Mouse (Mus musculus): ENCODE data around the gene Cdk14. TPM values are rescaled to one million over a fixed set of nuclear protein-coding genes. Genes with fewer than 3 reads are reported as not detected.
A peak's percentile ranks its signal among the peaks of the same experiment; 100 is the strongest.

Gene Cdk14
- polyA plus RNA-seq, 1 experiment from 2014 or later: 43.8 TPM

- no peaks in the 10 kb centered on the region for H3K9me3 ChIP-seq (replicated peaks)
- H3K27me3 ChIP-seq: no peaks in the 10 kb centered on the region
- H3K9ac ChIP-seq: peak overlapping the region; percentile 89
- peak overlapping the region; percentile 70 for H3K4me2 ChIP-seq (replicated peaks)
- H3K4me3 ChIP-seq: peak overlapping the region; percentile 76
- peak overlapping the region; percentile 95 for H3K27ac ChIP-seq
- peaks cover 30% of the 10 kb centered on the region for H3K4me1 ChIP-seq
- WGBS: under 1% methylated on average over 96 of the region's 128 CpGs
- ATAC-seq (ENCODE audit: low FRiP score): peak; percentile 96
- H3K36me3 ChIP-seq: no peaks in the 10 kb centered on the region
Measured at GRCm38 (mm10) chr5:5379870-5380730, 40.0 kb downstream of the Cdk14 start.

- peaks cover 30% of the 10 kb centered on the region for H3K4me1 ChIP-seq
- peak overlapping the region; percentile 89 for H3K9ac ChIP-seq
- no peaks in the 10 kb centered on the region for H3K9me3 ChIP-seq (replicated peaks)
- WGBS: under 1% methylated on average over 14 of the region's 14 CpGs
- H3K36me3 ChIP-seq: no peaks in the 10 kb centered on the region
- peak overlapping the region; percentile 76 for H3K4me3 ChIP-seq
- no peak for ATAC-seq (ENCODE audit: low FRiP score)
- H3K27me3 ChIP-seq: no peaks in the 10 kb centered on the region
- peak overlapping the region; percentile 95 for H3K27ac ChIP-seq
- H3K4me2 ChIP-seq (replicated peaks): peak overlapping the region; percentile 70
Measured at GRCm38 (mm10) chr5:5379501-5379869, 40.6 kb downstream of the Cdk14 start.

DNA sequence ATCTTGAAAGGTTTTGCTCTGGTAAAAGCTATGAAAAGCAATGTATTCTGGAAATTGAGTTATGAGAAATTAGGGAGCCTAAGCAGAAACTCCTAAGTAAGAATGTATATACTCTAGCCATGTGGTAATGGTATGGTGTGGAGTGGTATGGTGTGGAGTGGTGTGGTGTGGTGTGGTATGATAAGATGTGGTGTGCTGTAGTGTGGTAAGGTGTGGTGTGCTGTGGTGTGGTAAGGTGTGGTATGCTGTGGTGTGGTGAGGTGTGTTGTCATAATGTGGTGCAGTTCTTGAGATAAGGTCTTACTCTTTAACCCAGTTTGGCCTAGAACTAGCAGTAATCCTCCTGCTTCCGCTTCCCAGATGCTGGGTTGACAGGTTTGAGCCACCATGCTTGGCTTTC is 45.7 kb downstream of the Cdk14 start:
- Histone ChIP-seq H3K4me2 (replicated peaks) (no peak overlapping the region), H3K27me3 (no peaks in the 10 kb centered on the region), H3K27ac (no peak overlapping the region), H3K4me3 (no peak overlapping the region), H3K9me3 (replicated peaks) (no peaks in the 10 kb centered on the region), H3K4me1 (peaks cover 37% of the 10 kb centered on the region), H3K36me3 (no peaks in the 10 kb centered on the region), H3K9ac (no peak overlapping the region)
- ATAC-seq (ENCODE audit: low FRiP score): no peak
- WGBS: 100% methylated on average over 1 of the region's 1 CpGs

DNA sequence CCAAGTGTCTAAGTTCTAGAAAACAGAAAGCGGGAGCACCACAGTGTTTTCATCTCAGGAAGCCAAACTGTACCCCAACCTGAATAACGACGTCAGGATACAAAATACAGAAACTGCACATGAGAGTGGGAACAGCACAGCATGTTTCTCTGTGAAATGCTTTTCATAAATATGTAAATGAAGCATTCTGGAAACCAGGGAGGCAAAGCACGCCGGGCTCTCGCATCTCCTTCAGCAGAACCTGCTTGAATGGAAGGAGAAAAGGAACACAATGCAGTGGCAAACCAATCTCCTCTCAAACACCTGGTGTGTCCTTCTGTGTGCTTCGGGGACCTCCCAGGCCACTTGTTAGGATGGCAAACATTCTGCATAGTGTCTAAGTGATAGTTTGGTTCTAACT is 46.6 kb downstream of the Cdk14 start:
- peak overlapping the region; percentile 17; the same call in 1 of the 2 replicates for H3K27ac ChIP-seq
- no peak for ATAC-seq (ENCODE audit: low FRiP score)
- no peak overlapping the region for H3K9ac ChIP-seq
- no peaks in the 10 kb centered on the region for H3K27me3 ChIP-seq
- no peaks in the 10 kb centered on the region for H3K9me3 ChIP-seq (replicated peaks)
- no peak overlapping the region for H3K4me2 ChIP-seq (replicated peaks)
- H3K4me3 ChIP-seq: no peak overlapping the region
- H3K36me3 ChIP-seq: no peaks in the 10 kb centered on the region
- 43% methylated on average over 7 of the region's 7 CpGs for WGBS
- peaks cover 30% of the 10 kb centered on the region for H3K4me1 ChIP-seq

DNA sequence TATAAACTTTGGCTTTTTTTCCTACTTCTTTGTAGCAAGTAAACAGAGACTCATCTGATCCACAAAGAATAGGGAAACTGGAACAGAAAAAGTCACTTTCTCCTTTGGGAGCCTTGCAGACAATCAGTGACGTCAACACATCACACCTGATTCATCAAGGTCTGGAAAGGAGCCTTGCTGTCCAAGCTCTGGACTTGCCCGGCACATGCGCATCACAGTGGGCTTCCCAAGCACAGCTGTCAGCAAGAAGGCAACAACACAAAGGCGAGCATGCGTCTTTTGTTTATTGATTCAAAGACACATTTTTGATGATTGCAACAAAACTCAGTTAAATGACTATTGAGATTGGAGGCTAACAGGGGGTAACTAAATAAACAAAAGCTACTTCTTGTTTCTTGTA is 47.2 kb downstream of the Cdk14 start:
- Histone ChIP-seq H3K4me3 (no peak overlapping the region), H3K27ac (0 out of 2 replicates have a peak overlapping the region, but pooled peaks have one; percentile 17), H3K9ac (no peak overlapping the region)

DNA sequence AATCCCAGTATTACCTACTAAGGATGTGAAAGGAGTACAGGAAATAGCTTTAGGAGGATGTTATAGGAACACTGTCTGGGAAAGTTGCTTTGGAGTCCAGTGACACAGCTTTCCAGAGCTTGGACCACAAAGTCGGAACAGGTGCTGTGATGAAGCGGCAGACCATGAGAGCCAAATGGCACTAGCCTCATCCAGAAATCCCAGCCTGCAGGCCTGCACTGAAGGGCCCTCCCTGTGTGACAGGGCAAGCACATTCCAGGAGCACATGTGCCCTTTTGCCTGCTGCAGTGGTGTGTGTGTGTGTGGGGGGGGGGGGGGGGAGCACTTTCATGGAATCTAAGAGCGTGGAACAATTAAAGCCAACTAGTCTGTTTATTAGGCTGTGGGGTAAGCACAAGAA is 47.8 kb downstream of the Cdk14 start:
- 70% methylated on average over 3 of the region's 3 CpGs for WGBS
- Histone ChIP-seq H3K9ac (no peak overlapping the region), H3K9me3 (replicated peaks) (no peaks in the 10 kb centered on the region), H3K4me2 (replicated peaks) (no peak overlapping the region), H3K4me1 (peaks cover 22% of the 10 kb centered on the region), H3K27me3 (no peaks in the 10 kb centered on the region), H3K4me3 (no peak overlapping the region), H3K36me3 (no peaks in the 10 kb centered on the region), H3K27ac (no peak overlapping the region)
- ATAC-seq (ENCODE audit: low FRiP score): 0 out of 2 replicates have a peak, but pooled peaks have one; percentile 38

More for the DNA sequence above, 47.2 kb downstream of the Cdk14 start:
- H3K27me3 ChIP-seq: no peaks in the 10 kb centered on the region
- no peak overlapping the region for H3K4me2 ChIP-seq (replicated peaks)
- no peaks in the 10 kb centered on the region for H3K36me3 ChIP-seq
- WGBS: 35% methylated on average over 5 of the region's 5 CpGs
- peaks cover 25% of the 10 kb centered on the region for H3K4me1 ChIP-seq
- peak; percentile 54; the same call in 1 of the 2 replicates for ATAC-seq (ENCODE audit: low FRiP score)
- no peaks in the 10 kb centered on the region for H3K9me3 ChIP-seq (replicated peaks)

GRCm38 (mm10) chr5:5370322-5371082 is 49.6 kb downstream of the Cdk14 start:
- H3K4me1 ChIP-seq: peaks cover 15% of the 10 kb centered on the region
- WGBS: 88% methylated on average over 4 of the region's 4 CpGs

GRCm38 (mm10) chr5:5368389-5369164 is 51.5 kb downstream of the Cdk14 start:
- WGBS: 83% methylated on average over 14 of the region's 14 CpGs
- peaks cover 13% of the 10 kb centered on the region for H3K4me1 ChIP-seq
- ATAC-seq (ENCODE audit: low FRiP score): no peak
- H3K36me3 ChIP-seq: peaks cover 8% of the 10 kb centered on the region; the same call in 1 of the 2 replicates
- no peak overlapping the region for H3K27ac ChIP-seq
- no peaks in the 10 kb centered on the region for H3K9me3 ChIP-seq (replicated peaks)
- H3K27me3 ChIP-seq: no peaks in the 10 kb centered on the region
- no peak overlapping the region for H3K4me2 ChIP-seq (replicated peaks)
- no peak overlapping the region for H3K9ac ChIP-seq
- no peak overlapping the region for H3K4me3 ChIP-seq

More at GRCm38 (mm10) chr5:5370322-5371082, 49.6 kb downstream of the Cdk14 start:
- Histone ChIP-seq H3K9me3 (replicated peaks) (no peaks in the 10 kb centered on the region), H3K9ac (no peak overlapping the region), H3K27ac (no peak overlapping the region), H3K4me3 (no peak overlapping the region), H3K4me2 (replicated peaks) (no peak overlapping the region), H3K36me3 (peaks cover 3% of the 10 kb centered on the region; the same call in 1 of the 2 replicates), H3K27me3 (no peaks in the 10 kb centered on the region)
- ATAC-seq (ENCODE audit: low FRiP score): no peak

DNA sequence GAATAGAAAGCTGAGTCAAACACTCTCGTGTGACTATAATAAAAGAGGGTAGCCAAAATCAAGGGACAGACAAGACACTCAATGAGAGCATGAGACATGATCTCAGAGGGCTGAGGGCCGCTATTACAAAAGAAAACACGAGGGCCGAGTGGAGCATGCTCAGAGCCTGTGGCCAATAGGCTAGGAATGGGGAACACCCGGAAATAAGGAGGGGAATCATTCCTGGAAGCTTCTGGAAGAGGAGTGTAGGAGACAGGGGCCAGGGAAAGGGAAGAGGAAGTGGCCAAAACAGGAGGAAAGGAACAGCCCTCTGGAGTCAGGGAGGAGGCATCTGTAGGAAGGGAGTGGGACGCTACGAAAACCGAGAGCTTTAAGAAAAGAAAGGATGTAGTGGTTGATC is 52.6 kb downstream of the Cdk14 start:
- Histone ChIP-seq H3K4me3 (no peak overlapping the region), H3K9me3 (replicated peaks) (no peaks in the 10 kb centered on the region), H3K4me1 (peaks cover 5% of the 10 kb centered on the region), H3K27me3 (no peaks in the 10 kb centered on the region), H3K27ac (no peak overlapping the region), H3K9ac (no peak overlapping the region), H3K36me3 (peaks cover 8% of the 10 kb centered on the region; the same call in 1 of the 2 replicates), H3K4me2 (replicated peaks) (no peak overlapping the region)
- ATAC-seq (ENCODE audit: low FRiP score): no peak
- 90% methylated on average over 8 of the region's 8 CpGs for WGBS

GRCm38 (mm10) chr5:5365285-5366076 is 54.6 kb downstream of the Cdk14 start:
- H3K9ac ChIP-seq: no peak overlapping the region
- H3K4me2 ChIP-seq (replicated peaks): no peak overlapping the region
- ATAC-seq (ENCODE audit: low FRiP score): no peak
- no peaks in the 10 kb centered on the region for H3K27me3 ChIP-seq
- WGBS: 84% methylated on average over 14 of the region's 14 CpGs
- 0 out of 2 replicates have a peak, but pooled peaks cover 3% of the 10 kb centered on the region for H3K9me3 ChIP-seq (replicated peaks)
- H3K4me1 ChIP-seq: no peaks in the 10 kb centered on the region
- H3K4me3 ChIP-seq: no peak overlapping the region
- H3K36me3 ChIP-seq: peaks cover 8% of the 10 kb centered on the region; the same call in 1 of the 2 replicates
- H3K27ac ChIP-seq: no peak overlapping the region

DNA sequence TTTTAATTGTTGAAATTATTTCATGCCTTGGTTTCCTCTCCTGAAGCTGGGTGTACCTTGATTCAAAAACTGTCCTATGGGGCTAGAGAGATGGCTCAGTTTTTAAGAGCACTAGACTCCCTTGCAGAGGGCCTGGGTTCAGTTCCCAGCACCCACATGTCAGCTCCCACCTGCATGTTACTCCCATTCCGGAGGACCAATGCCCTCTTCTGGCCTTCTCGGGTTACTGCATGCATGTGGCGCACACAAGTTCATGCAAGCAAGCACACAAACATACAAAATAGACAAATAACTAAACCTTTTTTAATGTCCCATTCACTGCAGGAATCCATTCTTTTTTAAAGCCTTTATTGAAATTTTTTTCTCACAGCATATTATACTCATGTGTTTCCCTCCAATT is 58.4 kb downstream of the Cdk14 start:
- 95% methylated on average over 3 of the region's 3 CpGs for WGBS
- H3K9ac ChIP-seq: no peak overlapping the region
- ATAC-seq (ENCODE audit: low FRiP score): no peak
- H3K27me3 ChIP-seq: no peaks in the 10 kb centered on the region
- no peak overlapping the region for H3K4me2 ChIP-seq (replicated peaks)
- H3K4me3 ChIP-seq: no peak overlapping the region
- no peaks in the 10 kb centered on the region for H3K4me1 ChIP-seq
- H3K36me3 ChIP-seq: peaks cover 5% of the 10 kb centered on the region; the same call in 1 of the 2 replicates
- no peak overlapping the region for H3K27ac ChIP-seq
- 0 out of 2 replicates have a peak, but pooled peaks cover 3% of the 10 kb centered on the region for H3K9me3 ChIP-seq (replicated peaks)
